Mouse (Mus musculus): Measurements from ENCODE around the gene Asic4.

DNA sequence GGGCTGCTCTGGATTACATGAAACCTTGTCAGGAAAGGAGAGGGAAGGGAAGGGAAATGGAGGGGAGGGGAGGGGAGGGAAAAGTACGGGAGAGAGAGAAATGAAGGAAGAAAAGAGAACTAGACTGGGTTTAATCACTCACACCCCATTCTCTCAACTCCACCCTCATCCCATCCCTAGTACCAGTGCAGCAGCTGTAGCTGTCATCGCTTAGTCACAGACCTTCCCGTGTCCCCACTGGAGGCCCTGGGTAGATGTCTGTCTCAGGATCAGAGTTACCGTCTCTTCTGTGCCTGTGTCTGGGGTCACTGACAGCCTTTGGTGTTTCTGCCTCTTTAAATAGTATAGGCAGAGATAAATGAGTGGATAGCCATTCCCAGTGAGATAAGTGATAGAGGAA, 42.0 kb upstream of the Asic4 start:
- TF ChIP-seq CEBPB (IDR thresholded peaks at IDR 0.05; ENCODE audit: low read depth) (no peak), CTCF (IDR thresholded peaks at IDR 0.05; ENCODE audit: control insufficient read depth, insufficient read depth, insufficient read length) (no peak)

All from C2C12 (cell line).